Mouse (Mus musculus): Measurements from ENCODE around the gene Dixdc1.

DNA sequence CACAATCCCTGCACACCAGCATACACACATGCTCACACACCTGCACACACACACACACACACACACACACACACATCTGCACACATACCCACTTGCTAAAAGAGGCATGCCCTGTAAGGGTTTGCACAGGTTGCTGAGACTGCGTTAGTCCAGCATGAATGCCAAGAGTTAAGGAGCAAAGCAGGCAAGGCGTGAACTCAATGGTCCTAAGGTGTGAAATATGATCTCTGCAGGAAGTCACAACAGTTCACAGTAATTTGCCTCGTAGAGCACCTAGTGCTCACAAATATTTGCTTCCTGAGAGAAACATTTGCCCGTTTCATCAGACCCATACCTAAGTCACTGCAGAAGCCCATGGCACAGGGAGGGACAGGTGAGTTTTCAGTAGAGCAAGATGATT, 25.1 kb downstream of the Dixdc1 start:
- TF ChIP-seq CTCF (IDR thresholded peaks at IDR 0.05; ENCODE audit: control insufficient read depth, insufficient read depth, low read length) (no peak), POLR2A (IDR thresholded peaks at IDR 0.05; ENCODE audit: borderline replicate concordance, control insufficient read depth, low read depth, low read length) (no peak)
